Mouse (Mus musculus) forebrain, embryonic 13.5 days (tissue): ENCODE results near the gene Ide. TPM values are rescaled to one million over a fixed set of nuclear protein-coding genes. Genes with fewer than 3 reads are reported as not detected.

Experiments
- ATAC-seq: fragments of 200-750 bp; cut with Nextera tagmentation; 2 replicates; pipeline ENCODE4 v1.8.0; 2017
- H3K27ac ChIP-seq: fragments of 300-500 bp; sonication (generic); 2 replicates; pipeline ENCODE4 v1.5.1; 2015; ENCODE audit warnings: inconsistent platforms, mild to moderate bottlenecking, moderate library complexity
- H3K27me3 ChIP-seq: fragments of 300-500 bp; sonication (generic); 2 replicates; pipeline ENCODE4 v1.6.1; 2015; ENCODE audit warnings: mild to moderate bottlenecking, inconsistent platforms
- H3K36me3 ChIP-seq: fragments of 300-500 bp; sonication (generic); 2 replicates; pipeline ENCODE4 v1.6.1; 2015; ENCODE audit warnings: mild to moderate bottlenecking, inconsistent platforms; ENCODE audit not compliant: poor library complexity, severe bottlenecking
- H3K4me1 ChIP-seq: fragments of 300-500 bp; sonication (generic); 2 replicates; pipeline ENCODE4 v1.6.1; 2015; ENCODE audit warnings: inconsistent platforms
- H3K4me2 ChIP-seq: fragments of 300-500 bp; sonication (generic); 2 replicates; pipeline ENCODE4 v1.6.1; 2015; ENCODE audit warnings: inconsistent platforms, mild to moderate bottlenecking, moderate library complexity
- H3K4me3 ChIP-seq: fragments of 300-500 bp; sonication (generic); 2 replicates; pipeline ENCODE4 v1.5.1; 2015; ENCODE audit warnings: mild to moderate bottlenecking, inconsistent platforms
- H3K9ac ChIP-seq: fragments of 300-500 bp; sonication (generic); 2 replicates; pipeline ENCODE4 v1.6.1; 2015; ENCODE audit warnings: mild to moderate bottlenecking, inconsistent platforms
- H3K9me3 ChIP-seq: fragments of 300-500 bp; sonication (generic); replicated peaks from 2 replicates; pipeline ENCODE4 v1.6.1; 2016; ENCODE audit warnings: inconsistent platforms
- WGBS: fragments of 180-500 bp; shearing (Covaris S2); methylation state at CpG from one replicate; pipeline ENCODE4 v1.1.7; 2015; 5-methylcytosine and 5-hydroxymethylcytosine counted together
- polyA plus RNA-seq: library from polyadenylated mRNA; unstranded; fragments of >200 nt; fragmentation: Nextera tagmentation; extraction: Ambion mirVana; gene quantifications from 2 replicates; pipeline ENCODE4 v1.2.1, GENCODE M21; 2015

The Ide gene
- 36.8 and 45.1 TPM in 2 replicates for polyA plus RNA-seq

DNA sequence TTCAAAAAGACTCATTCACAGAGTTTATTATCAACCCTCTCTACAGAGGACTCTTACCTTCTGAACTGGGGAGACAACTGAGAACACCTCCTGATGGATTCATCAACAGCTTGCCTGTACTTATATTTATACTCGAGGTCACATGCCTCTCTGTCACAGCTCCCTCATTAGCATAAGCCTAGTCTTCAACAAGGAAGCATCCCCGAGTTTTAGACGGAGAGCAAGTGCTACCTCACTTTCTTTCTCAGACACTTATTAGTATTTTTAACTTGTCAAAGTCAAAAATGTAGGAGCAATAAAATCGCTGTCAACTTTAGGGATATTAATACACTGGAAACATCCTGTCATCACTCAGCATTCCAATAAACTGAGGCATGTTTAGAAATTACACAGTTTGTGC lies at the start of gene Ide:
TSS of gene Ide (minus strand) at position 101 of the 400 bp plus-strand sequence.
- H3K9me3 ChIP-seq: no peaks in the 10 kb centered on the region
- 72% methylated on average over 4 of the region's 4 CpGs for WGBS
- H3K27ac ChIP-seq: no peak within 1 kb of the TSS
- H3K9ac ChIP-seq: no peak within 1 kb of the TSS
- no peak within 1 kb of the TSS for H3K4me2 ChIP-seq
- H3K4me3 ChIP-seq: no peak within 1 kb of the TSS
- H3K36me3 ChIP-seq: no peaks in the 10 kb centered on the region
- H3K27me3 ChIP-seq: no peaks in the 10 kb centered on the region
- ATAC-seq: no peak
- no peaks in the 10 kb centered on the region for H3K4me1 ChIP-seq

- H3K9me3 ChIP-seq: no peaks in the 10 kb centered on the region
- peaks cover 51% of the 10 kb centered on the region for H3K36me3 ChIP-seq
- no peak overlapping the region for H3K4me2 ChIP-seq
- no peak for ATAC-seq
- no peak overlapping the region for H3K9ac ChIP-seq
- WGBS: 82% methylated on average over 3 of the region's 3 CpGs
- no peak overlapping the region for H3K27ac ChIP-seq
- no peaks in the 10 kb centered on the region for H3K27me3 ChIP-seq
- H3K4me3 ChIP-seq: no peak overlapping the region
- H3K4me1 ChIP-seq: no peaks in the 10 kb centered on the region
Observed at GRCm38 (mm10) chr19:37386126-37386525, 48.5 kb upstream of the Ide start.

- ATAC-seq: no peak
- Histone ChIP-seq H3K9ac (no peak overlapping the region), H3K4me1 (peaks cover 39% of the 10 kb centered on the region), H3K27me3 (no peaks in the 10 kb centered on the region), H3K4me2 (peak overlapping the region; percentile 70), H3K36me3 (no peaks in the 10 kb centered on the region), H3K9me3 (no peaks in the 10 kb centered on the region), H3K27ac (no peak overlapping the region), H3K4me3 (peak overlapping the region; percentile 9)
- 73% methylated on average over 6 of the region's 6 CpGs for WGBS
Observed at GRCm38 (mm10) chr19:37378816-37379215, 41.2 kb upstream of the Ide start.

GRCm38 (mm10) chr19:37377404-37377990 lies 39.8 kb upstream of the Ide start:
- H3K36me3 ChIP-seq: no peaks in the 10 kb centered on the region
- no peaks in the 10 kb centered on the region for H3K27me3 ChIP-seq
- ATAC-seq: no peak
- H3K4me1 ChIP-seq: peaks cover 39% of the 10 kb centered on the region
- peak overlapping the region; percentile 83 for H3K9ac ChIP-seq
- H3K4me3 ChIP-seq: peak overlapping the region; percentile 85
- no peak overlapping the region for H3K27ac ChIP-seq
- H3K9me3 ChIP-seq: no peaks in the 10 kb centered on the region
- H3K4me2 ChIP-seq: peak overlapping the region; percentile 70
- 26% methylated on average over 8 of the region's 8 CpGs for WGBS

GRCm38 (mm10) chr19:37376841-37377240 lies 39.2 kb upstream of the Ide start:
- Histone ChIP-seq H3K27ac (no peak overlapping the region), H3K4me2 (peak overlapping the region; percentile 70), H3K27me3 (no peaks in the 10 kb centered on the region), H3K4me3 (peak overlapping the region; percentile 85), H3K9me3 (no peaks in the 10 kb centered on the region), H3K9ac (peak overlapping the region; percentile 83), H3K4me1 (peaks cover 39% of the 10 kb centered on the region), H3K36me3 (no peaks in the 10 kb centered on the region)
- 1% methylated on average over 11 of the region's 11 CpGs for WGBS
- no peak for ATAC-seq

- Histone ChIP-seq H3K27ac (peak within 1 kb of the TSS; percentile 97), H3K9me3 (no peaks in the 10 kb centered on the region), H3K36me3 (no peaks in the 10 kb centered on the region), H3K4me2 (peak within 1 kb of the TSS; percentile 70), H3K9ac (peak within 1 kb of the TSS; percentile 83), H3K27me3 (no peaks in the 10 kb centered on the region), H3K4me3 (peak within 1 kb of the TSS; percentile 85), H3K4me1 (peaks cover 39% of the 10 kb centered on the region)
- WGBS: under 1% methylated on average over 73 of the region's 73 CpGs
- peak; percentile 99 for ATAC-seq
Observed at GRCm38 (mm10) chr19:37375755-37376615, 38.3 kb upstream of the Ide start, which contains the start of gene Kif11. Kif11 (plus strand) TSS chr19:37376403.

DNA sequence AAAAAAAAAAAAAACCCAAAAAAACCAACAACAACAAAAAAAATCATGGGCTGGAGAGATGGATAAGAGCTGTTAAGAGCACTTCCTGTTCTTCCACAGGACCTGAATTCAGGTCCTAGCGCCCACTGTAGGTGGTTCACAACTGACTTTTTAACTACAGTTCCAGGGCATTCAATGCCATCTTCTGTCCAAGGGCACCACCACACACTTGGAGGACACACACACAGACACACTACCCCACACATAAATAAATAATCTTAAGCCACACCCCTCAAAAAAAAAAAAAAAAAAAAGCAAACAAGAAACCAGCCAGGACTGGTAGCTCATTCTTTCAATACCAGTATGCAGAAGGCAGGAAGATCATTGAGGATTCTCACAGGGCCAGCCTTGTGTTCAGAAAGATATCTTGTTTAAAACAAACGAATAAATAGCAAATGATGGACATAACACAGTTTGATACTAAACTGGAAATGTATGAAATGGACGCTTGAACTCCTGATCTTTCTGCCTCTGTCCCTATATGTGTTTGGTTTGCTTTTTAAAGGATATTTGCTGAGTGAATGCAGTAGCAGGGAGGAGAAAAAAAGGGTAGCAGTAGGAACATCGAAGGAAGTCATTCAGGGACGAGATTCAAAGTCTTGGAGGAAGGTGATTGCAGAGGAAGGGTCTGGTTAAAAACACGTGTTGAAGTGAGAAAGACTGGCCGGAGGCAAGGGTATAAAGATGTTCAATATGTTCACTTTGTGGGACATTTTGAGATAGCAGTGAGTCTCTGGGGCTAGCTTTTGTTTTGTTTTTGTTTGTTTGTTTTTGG lies 37.5 kb upstream of the Ide start:
- Histone ChIP-seq H3K27me3 (no peaks in the 10 kb centered on the region), H3K9ac (peak overlapping the region; percentile 83), H3K36me3 (no peaks in the 10 kb centered on the region), H3K27ac (peak overlapping the region; percentile 97), H3K4me1 (peaks cover 33% of the 10 kb centered on the region), H3K4me2 (peak overlapping the region; percentile 70), H3K9me3 (no peaks in the 10 kb centered on the region), H3K4me3 (peak overlapping the region; percentile 85)
- whole genome bisulfite sequencing: 23% methylated on average over 7 of the region's 7 CpGs
- ATAC-seq: no peak

DNA sequence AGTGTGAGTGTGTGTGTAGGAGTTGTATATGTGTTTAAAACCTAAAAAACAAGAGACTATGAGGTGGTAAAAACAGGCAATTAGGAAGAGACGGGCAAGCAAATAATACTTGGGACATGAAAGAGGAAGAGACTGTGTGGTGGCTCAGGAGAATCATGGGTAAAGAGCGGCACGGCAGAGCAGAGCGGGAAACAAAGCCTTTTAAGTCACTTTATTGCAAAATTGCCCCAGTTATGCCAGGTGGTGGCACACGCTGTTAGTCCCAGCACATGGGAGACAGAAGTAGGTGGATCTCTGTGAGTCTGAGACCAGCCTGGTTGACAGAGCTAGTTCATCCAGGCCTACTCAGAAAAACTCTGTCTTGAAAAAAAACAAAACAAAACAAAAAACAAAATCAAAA lies 32.7 kb upstream of the Ide start:
- no peaks in the 10 kb centered on the region for H3K9me3 ChIP-seq
- no peak overlapping the region for H3K4me2 ChIP-seq
- H3K4me1 ChIP-seq: peaks cover 5% of the 10 kb centered on the region
- 85% methylated on average over 5 of the region's 5 CpGs for WGBS
- H3K36me3 ChIP-seq: no peaks in the 10 kb centered on the region
- ATAC-seq: no peak
- H3K9ac ChIP-seq: no peak overlapping the region
- no peaks in the 10 kb centered on the region for H3K27me3 ChIP-seq
- H3K27ac ChIP-seq: no peak overlapping the region
- H3K4me3 ChIP-seq: no peak overlapping the region

DNA sequence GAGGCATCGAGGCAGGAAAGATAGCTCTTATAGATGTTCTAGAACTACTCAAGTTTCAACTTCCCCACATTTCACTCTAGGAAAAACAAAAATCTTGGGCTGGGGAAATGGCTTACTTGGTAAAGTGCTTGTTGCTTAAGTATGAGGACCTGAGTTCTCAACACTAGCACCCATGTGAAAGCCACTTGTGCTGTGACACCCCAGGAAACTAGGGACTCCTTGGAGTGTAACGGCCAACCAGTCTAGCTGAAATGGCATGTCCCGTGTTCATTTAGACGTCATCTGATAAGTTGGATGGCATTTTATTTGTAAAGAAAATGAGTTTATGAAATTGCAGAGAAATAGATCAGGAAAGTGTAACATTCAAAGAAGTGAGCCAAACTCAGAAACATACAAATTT lies 32.3 kb upstream of the Ide start:
- no peak overlapping the region for H3K4me2 ChIP-seq
- ATAC-seq: no peak
- 91% methylated on average over 4 of the region's 4 CpGs for WGBS
- no peak overlapping the region for H3K27ac ChIP-seq
- 0 out of 2 replicates have a peak, but pooled peaks cover under 1% of the 10 kb centered on the region for H3K4me1 ChIP-seq
- H3K36me3 ChIP-seq: no peaks in the 10 kb centered on the region
- H3K4me3 ChIP-seq: no peak overlapping the region
- no peak overlapping the region for H3K9ac ChIP-seq
- no peaks in the 10 kb centered on the region for H3K27me3 ChIP-seq
- H3K9me3 ChIP-seq: no peaks in the 10 kb centered on the region

- no peaks in the 10 kb centered on the region for H3K27me3 ChIP-seq
- H3K27ac ChIP-seq: no peak overlapping the region
- WGBS: 37% methylated on average over 1 of the region's 1 CpGs
Observed at GRCm38 (mm10) chr19:37368990-37369389, 31.3 kb upstream of the Ide start.

DNA sequence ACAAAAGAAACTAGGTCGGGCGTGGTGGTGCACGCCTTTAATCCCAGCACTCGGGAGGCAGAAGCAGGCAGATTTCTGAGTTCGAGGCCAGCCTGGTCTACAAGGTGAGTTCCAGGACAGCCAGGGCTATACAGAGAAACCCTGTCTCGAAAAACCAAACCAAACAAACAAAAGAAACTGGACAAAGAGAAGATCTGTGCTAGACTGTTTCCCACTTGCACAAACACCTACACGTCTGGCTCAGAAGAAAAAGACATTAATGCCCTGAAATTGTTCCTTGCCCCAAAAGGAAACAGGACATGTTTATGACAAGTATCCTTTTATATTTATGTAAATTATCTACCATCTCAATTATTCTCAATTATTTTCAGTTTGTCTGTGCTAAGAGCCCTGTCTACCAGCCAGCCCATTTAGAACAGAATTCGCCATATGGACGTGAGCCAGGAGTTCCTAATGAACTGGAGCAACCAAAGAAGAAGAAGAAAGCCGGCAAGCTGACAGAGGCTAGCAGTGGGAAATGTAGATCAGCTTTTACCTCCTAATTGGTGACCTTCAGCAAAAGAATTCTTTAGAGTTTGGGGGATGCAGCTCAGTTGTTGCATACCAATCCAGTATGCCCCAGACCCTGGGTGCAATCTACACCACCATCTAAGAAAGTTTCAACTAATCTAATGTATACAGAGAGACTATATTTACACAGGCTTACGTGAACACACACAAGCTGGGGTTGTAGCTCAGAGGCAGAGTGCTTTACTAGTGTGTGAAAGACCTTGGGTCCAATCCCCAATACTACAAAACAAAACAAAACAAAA lies 25.7 kb upstream of the Ide start:
- 57% methylated on average over 11 of the region's 11 CpGs for WGBS
- Histone ChIP-seq H3K4me3 (no peak overlapping the region), H3K9ac (no peak overlapping the region), H3K4me1 (peaks cover 4% of the 10 kb centered on the region), H3K27ac (peak overlapping the region; percentile 21), H3K4me2 (no peak overlapping the region), H3K9me3 (no peaks in the 10 kb centered on the region), H3K36me3 (no peaks in the 10 kb centered on the region), H3K27me3 (no peaks in the 10 kb centered on the region)
- peak; percentile 80 for ATAC-seq

More at GRCm38 (mm10) chr19:37368990-37369389, 31.3 kb upstream of the Ide start:
- peak; percentile 38; the same call in 1 of the 2 replicates for ATAC-seq
- Histone ChIP-seq H3K9me3 (no peaks in the 10 kb centered on the region), H3K9ac (no peak overlapping the region), H3K4me2 (no peak overlapping the region), H3K4me3 (no peak overlapping the region), H3K4me1 (no peaks in the 10 kb centered on the region; the same call in 1 of the 2 replicates), H3K36me3 (no peaks in the 10 kb centered on the region)
